Mouse (Mus musculus) small intestine, adult 2 months (tissue): ENCODE data around the gene Mtln. TPM values are rescaled to one million over a fixed set of nuclear protein-coding genes. Genes with fewer than 3 reads are reported as not detected.

Experiments
- H3K27ac ChIP-seq: fragments of 200-500 bp; 2 replicates; pipeline ENCODE4 v1.5.1; 2012; ENCODE audit warnings: low read depth, low read length, control low read depth, inconsistent platforms; ENCODE audit not compliant: insufficient read depth
- H3K27me3 ChIP-seq: fragments of 200-500 bp; 2 replicates; pipeline ENCODE4 v1.6.1; 2012; ENCODE audit warnings: mild to moderate bottlenecking, moderate library complexity, low read length, inconsistent platforms; ENCODE audit not compliant: control insufficient read depth, insufficient read depth
- H3K36me3 ChIP-seq: fragments of 200-500 bp; 2 replicates; pipeline ENCODE4 v1.6.1; 2012; ENCODE audit warnings: mild to moderate bottlenecking, low read length, control low read depth, inconsistent platforms; ENCODE audit not compliant: control insufficient read depth, insufficient read depth
- H3K4me1 ChIP-seq: fragments of 200-500 bp; 2 replicates; pipeline ENCODE4 v1.6.1; 2012; ENCODE audit warnings: low read length, inconsistent platforms, mixed read lengths; ENCODE audit not compliant: control insufficient read depth, insufficient read depth, insufficient read length
- H3K4me3 ChIP-seq: fragments of 200-500 bp; 2 replicates; pipeline ENCODE4 v1.5.1; 2012; ENCODE audit warnings: low read depth, mild to moderate bottlenecking, control low read depth, inconsistent platforms, low read length, moderate library complexity
- CTCF ChIP-seq: fragments of 200-500 bp; IDR thresholded peaks from 2 replicates; pipeline ENCODE4 v1.5.1; 2012; ENCODE audit warnings: low read depth, mild to moderate bottlenecking, control low read depth, inconsistent platforms, low read length, moderate library complexity, mixed read lengths; ENCODE audit not compliant: insufficient replicate concordance, insufficient read length; ENCODE audit errors: extremely low read depth
- POLR2A ChIP-seq: fragments of 200-500 bp; IDR thresholded peaks from 2 replicates; pipeline ENCODE4 v1.6.1; 2012; ENCODE audit warnings: low read depth, mild to moderate bottlenecking, control low read depth, inconsistent platforms, low read length, moderate library complexity
- WGBS: fragments of 180-500 bp; shearing (Covaris S2); methylation state at CpG from one replicate; pipeline ENCODE4 v1.1.7; 2018; 5-methylcytosine and 5-hydroxymethylcytosine counted together
- polyA plus RNA-seq: library from polyadenylated mRNA; depleted of rRNA; stranded (reverse); fragments of >200 nt; gene quantifications from 2 replicates; pipeline ENCODE4 v1.2.3, GENCODE M21; 2012

The Mtln gene
- polyA plus RNA-seq, 1 experiment: 60.7 TPM

DNA sequence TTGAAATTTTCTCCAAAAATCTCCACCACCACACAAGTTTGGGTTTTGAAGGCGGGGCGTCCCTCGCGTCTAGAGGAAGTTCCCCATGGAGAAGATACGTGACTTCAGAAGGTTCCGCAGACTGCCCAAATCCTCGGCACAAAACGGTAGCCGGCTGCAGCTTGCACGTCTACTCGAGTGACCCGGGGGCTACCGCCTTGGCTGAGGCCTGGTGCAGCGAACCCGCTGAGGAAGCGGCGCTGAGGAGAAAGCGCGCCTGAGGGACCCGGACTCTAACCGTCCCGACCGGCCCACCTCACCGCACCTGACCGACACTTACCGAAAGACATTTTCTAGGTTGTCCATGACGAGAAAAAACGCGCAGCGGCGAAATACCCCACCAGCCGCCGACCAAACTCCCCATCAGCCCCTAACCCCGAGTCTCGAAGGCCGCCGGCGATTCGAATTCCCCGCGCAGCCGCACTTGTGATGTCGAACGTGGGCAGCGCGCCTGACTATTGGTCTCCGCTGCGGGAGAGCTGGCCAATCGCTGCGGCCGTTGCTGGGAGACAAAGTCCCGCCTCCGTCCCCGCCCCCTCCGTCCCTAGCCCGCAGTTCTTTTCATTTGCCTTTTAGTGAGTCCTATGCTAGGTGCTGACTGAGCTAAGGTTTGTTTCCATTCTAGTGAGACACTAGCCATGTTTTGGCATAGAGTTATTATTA is 39.3 kb upstream of the Mtln start, which contains the start of gene Bub1:
Bub1 (minus strand) TSS at position 465 of the 702 bp plus-strand sequence.
- no peak within 1 kb of the TSS for H3K27ac ChIP-seq
- peak within 1 kb of the TSS; percentile 67 for H3K4me3 ChIP-seq
- no peaks in the 10 kb centered on the region for H3K27me3 ChIP-seq
- WGBS: 1% methylated on average over 56 of the region's 56 CpGs
- no peaks in the 10 kb centered on the region for H3K4me1 ChIP-seq
- TF ChIP-seq CTCF: no peak
- no peaks in the 10 kb centered on the region; the same call in 1 of the 2 replicates for H3K36me3 ChIP-seq

DNA sequence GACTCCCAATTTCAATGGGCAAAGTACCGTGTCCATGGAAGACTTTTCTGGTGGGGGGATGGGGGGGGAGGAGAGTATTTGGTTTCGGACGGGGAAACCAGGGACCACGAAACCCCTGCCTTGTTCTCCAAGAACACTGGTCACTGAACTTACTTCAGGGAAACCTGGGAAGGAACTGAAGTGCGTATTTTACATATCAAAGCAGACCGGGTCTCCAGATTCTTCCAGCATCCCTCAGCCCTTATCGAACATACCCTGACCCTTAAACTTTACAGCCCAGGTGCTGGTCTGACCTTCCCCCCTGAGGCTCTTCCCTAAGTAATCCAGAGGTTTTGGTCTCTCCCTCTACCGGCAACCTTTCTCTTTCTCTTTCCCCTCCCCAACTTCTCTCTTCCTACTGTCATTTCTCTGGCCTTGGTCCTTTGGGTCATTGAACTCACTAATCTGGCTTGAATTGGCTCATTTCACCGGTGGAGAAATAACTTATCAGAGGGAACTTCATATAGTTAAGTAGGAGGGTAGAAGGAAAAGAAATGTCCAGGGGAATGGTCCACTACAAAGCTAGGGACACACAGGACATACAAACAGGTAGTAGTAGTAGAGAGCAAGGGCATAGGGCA is 2.5 kb downstream of the Mtln start:
- 21% methylated on average over 9 of the region's 9 CpGs for WGBS
- Histone ChIP-seq H3K4me1 (peaks cover 4% of the 10 kb centered on the region; the same call in 1 of the 2 replicates), H3K36me3 (no peaks in the 10 kb centered on the region), H3K4me3 (peak overlapping the region; percentile 18; the same call in 1 of the 2 replicates), H3K27ac (no peak overlapping the region), H3K27me3 (no peaks in the 10 kb centered on the region)
- TF ChIP-seq POLR2A: no peak
- TF ChIP-seq CTCF: no peak

DNA sequence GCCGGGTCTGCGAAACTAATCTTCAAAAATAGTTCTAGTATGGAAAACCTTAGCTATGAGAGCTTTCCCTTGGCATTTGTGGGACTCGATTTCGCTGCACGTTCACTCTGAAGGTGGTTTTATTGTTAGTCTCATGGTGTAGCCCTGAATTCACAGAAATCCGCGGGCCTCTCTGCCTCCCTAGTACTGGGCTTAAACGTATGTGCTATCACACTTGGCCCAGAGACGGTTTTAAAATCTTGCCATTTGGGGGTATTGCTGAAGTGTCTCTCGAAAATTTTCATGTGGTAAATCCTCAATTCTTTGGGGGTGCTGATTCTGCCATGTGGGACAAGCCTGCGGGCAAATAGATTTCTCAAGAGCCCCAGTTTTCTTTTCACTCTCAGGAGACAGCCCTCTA is 3.1 kb downstream of the Mtln start:
- 2% methylated on average over 11 of the region's 11 CpGs for WGBS
- TF ChIP-seq CTCF (no peak), POLR2A (no peak)
- Histone ChIP-seq H3K4me1 (peaks cover 4% of the 10 kb centered on the region; the same call in 1 of the 2 replicates), H3K36me3 (no peaks in the 10 kb centered on the region), H3K27ac (no peak overlapping the region), H3K27me3 (no peaks in the 10 kb centered on the region), H3K4me3 (peak overlapping the region; percentile 66)

DNA sequence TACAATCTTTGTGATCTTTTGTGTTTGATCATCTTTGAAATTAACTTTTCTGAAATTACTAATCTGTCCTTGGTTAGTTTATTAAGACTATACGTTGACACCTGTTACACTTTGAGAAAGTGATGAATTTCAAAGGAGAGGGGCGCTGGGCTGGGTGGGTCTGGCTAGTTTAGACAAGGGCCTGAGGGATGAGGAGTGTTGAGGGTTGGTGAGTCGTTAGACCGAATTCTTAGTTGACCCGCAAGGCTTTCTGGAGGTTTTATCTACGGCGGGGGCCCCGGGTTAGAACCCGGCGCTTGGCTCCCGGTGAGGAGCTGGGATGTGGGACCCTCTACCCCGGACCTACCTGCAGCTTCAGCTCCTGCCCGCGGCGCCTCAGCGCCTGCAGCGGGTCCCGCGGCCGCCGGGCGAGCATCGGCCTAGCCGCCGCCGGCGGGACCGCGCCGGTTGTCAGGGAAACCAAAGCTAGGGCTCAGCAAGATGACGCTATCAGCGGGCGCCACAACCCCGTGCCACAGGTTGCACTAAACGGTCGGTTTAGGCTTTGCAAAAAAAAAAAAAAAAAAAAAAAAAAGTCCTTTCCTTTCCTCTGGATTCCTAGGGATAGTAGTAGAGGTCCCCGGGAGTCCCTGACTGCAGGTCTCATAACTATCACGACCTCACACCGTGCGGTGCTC is 3.7 kb downstream of the Mtln start, which contains the start of gene Nphp1:
Nphp1 (minus strand) TSS at position 458 of the 677 bp plus-strand sequence.
- Histone ChIP-seq H3K36me3 (no peaks in the 10 kb centered on the region), H3K27me3 (no peaks in the 10 kb centered on the region), H3K4me1 (peaks cover 4% of the 10 kb centered on the region; the same call in 1 of the 2 replicates), H3K4me3 (peak within 1 kb of the TSS; percentile 66), H3K27ac (no peak within 1 kb of the TSS)
- TF ChIP-seq POLR2A (no peak; the same call in 1 of the 2 replicates), CTCF (no peak)
- WGBS: 1% methylated on average over 40 of the region's 40 CpGs

DNA sequence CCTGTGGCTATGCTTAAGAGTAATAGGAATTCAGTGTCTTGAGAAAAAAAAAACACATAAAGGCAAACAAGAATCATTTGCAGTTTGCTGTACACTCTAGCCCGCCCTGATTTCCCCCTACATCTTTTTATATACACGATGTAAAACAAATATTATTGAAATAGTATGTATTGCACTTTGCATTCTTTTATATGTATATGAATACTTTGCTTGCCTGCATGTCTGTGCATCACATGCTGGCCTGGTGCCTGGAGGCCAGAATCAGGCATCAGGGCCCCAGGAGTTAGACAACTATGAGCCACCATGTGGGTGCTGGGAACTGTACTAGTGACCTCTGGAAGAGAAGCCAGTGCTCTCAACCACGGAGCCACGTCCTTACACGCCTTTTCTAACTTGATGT is 5.1 kb downstream of the Mtln start:
- no peaks in the 10 kb centered on the region for H3K27me3 ChIP-seq
- no peak overlapping the region for H3K4me3 ChIP-seq
- peaks cover 4% of the 10 kb centered on the region; the same call in 1 of the 2 replicates for H3K4me1 ChIP-seq
- 87% methylated on average over 5 of the region's 5 CpGs for WGBS
- H3K36me3 ChIP-seq: no peaks in the 10 kb centered on the region
- TF ChIP-seq CTCF (no peak), POLR2A (no peak)
- H3K27ac ChIP-seq: no peak overlapping the region

DNA sequence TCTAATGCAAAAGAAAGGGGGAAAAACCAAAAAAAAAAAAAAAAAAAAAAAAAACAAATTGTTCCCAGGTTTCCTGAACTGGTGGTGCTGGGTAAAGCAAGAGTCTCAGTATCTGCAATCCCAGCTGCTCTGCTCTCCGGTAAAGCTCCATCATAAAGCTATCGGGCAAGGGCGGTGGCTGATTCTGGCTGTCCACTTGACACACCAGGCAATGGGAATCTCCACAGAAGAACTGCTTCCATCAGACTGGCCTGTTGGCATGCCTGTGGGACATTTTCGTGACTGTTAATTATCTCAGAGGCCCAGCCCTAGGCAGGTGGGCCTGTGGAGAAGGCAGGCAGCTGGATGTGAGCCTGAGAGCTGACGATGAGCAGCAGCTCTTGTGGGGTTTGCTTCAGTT is 13.8 kb downstream of the Mtln start:
- no peaks in the 10 kb centered on the region for H3K4me1 ChIP-seq
- no peaks in the 10 kb centered on the region for H3K27me3 ChIP-seq
- H3K36me3 ChIP-seq: no peaks in the 10 kb centered on the region
- no peak overlapping the region for H3K4me3 ChIP-seq
- 92% methylated on average over 5 of the region's 5 CpGs for WGBS
- H3K27ac ChIP-seq: no peak overlapping the region
- TF ChIP-seq CTCF: no peak
- TF ChIP-seq POLR2A: no peak

DNA sequence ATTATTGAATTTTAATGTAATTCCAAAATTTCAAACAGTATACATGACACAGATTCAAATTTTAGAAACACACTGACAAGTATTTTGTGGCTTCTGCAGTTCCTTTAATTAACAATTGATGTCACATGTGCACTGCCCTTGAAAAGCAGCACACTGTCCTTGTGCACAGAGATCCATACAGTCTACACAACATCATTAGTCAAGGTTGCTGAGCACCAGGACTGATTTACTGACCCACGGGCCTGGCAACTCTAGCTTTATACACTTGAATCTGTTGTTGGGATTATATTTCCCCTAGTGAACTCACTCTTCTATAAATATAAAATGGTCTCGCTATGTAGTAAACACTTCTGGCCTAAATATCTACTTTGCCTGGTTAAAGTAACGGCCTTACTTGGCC is 17.3 kb downstream of the Mtln start:
- no peaks in the 10 kb centered on the region for H3K4me1 ChIP-seq
- H3K4me3 ChIP-seq: no peak overlapping the region
- no peak for TF ChIP-seq CTCF
- TF ChIP-seq POLR2A: no peak
- 82% methylated on average over 3 of the region's 3 CpGs for WGBS
- H3K27me3 ChIP-seq: no peaks in the 10 kb centered on the region
- no peaks in the 10 kb centered on the region for H3K36me3 ChIP-seq
- H3K27ac ChIP-seq: no peak overlapping the region
